Mouse (Mus musculus) cerebellum, postnatal 14 days (tissue): ENCODE results near the gene Zfp64.

Source experiments
- DNase-seq, 2 experiments: peaks; one replicate each; pipeline ENCODE4 v3.0.0; 2021; ENCODE audit warnings: mixed read lengths in 2 of 2

Gene Zfp64

DNA sequence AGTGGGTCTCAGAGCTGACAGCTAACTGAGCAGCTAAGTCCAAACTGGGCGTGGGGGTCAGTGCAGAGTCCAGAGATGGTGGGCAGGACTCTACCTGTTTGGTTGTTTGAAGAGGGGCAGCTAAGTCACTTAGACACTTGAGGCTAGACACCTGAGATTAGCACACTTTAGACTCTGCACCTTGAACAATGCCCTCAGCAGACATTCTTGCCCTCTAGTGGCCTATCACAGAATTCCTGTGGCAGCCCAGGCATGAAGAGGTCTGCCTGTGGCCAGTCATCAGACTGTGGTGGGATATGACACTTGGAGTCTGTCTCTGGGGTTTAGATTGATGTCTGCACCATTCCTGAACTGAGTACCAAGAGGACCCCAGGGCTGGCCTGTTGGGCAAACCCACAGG, 7.7 kb downstream of the Zfp64 start:
- DNase-seq, result no peak

- DNase-seq, result no peak
These were observed 11.4 kb downstream of the Zfp64 start for GRCm38 (mm10) chr2:168944011-168944410.

DNA sequence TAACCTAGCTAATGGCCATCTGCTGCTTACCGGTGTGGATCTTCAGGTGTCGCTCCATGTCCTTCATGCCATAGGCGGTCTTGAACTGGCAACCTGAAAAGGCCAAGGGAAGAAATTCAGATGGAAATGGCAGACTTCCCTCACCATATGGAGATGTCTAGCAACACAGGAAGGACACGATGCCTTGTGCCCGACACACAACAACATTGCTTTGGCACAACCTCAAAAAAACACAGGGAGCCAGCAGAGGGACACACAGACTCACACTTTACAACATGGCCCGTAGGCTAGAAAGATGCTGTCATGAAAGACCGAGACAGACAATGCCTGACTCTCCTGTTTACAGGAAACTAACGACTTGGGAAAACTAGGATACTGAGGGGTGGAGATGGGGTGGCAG, 15.4 kb downstream of the Zfp64 start:
- peak in 1 of 2 experiments; percentile 18 for DNase-seq

DNA sequence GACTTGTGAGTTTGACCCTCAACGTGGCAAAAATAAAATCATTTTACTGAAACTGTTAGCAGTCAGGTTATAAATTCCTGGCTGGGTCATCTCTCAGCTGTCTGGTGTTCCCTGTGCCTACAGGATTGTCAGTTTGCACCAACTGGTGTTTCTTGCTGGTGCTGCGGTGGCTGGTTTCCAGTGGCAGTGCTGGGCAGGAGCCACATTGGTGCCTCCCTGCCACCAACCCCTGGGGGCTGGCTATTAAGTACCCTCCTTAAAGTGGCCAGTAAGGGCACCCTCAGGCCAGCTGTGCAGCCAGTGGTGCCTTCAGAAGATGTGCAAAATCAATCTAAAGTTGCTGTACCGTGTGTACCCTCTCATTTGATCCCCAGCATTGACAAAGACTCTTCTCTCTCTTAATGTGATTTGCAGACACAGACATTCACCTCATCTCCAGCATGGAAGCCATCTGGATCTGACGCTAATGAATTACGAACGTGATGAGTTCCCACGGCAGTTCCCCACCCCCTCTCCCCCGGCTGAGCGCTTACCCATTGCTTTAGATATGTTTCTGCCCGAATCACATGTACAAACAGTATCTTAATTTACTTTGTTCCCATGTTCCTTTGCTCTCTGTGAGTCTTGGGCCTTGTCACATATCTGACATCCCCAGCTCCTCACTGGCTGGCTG, 16.0 kb downstream of the Zfp64 start:
- DNase-seq, result peak; percentile 52

DNA sequence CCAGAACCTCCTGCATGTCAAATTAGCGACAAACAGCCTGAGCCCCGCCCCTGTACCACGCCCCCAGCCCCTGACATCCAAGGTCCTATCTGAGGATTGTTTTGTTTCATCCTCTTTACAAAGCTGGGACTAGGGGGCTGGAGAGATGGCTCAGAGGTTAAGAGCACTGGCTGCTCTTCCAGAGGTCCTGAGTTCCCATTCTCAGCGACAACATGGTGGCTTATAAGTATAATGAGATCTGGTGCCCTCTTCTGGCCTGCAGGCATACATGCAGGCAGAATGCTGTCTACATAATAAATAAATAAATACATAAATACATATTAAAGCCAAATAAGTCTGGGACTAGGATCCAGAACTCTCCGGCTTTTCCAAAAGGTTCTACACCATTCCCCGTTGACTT, 18.5 kb downstream of the Zfp64 start:
- DNase-seq, result no peak

- no peak for DNase-seq
These were observed 20.2 kb downstream of the Zfp64 start for GRCm38 (mm10) chr2:168935165-168935564.

DNA sequence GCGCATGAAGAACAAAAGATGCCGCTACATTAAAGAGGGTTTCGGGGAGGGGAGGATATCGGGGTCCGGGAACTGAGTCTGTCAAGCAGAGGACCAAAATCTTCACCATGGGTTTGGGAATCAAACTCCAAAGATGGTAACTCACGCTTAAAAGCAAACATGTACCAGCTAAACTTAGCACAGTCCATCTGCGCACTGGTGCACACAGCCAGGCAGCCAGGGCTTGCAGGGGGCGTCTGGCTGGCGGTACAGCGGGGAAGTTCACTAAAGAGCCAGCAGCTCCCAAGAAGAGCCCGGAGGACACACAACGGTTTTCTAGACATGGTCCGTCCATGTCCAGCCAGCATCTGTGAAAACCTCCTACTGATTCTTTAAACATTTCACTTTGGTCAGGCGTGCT, 23.7 kb downstream of the Zfp64 start:
- no peak for DNase-seq

DNA sequence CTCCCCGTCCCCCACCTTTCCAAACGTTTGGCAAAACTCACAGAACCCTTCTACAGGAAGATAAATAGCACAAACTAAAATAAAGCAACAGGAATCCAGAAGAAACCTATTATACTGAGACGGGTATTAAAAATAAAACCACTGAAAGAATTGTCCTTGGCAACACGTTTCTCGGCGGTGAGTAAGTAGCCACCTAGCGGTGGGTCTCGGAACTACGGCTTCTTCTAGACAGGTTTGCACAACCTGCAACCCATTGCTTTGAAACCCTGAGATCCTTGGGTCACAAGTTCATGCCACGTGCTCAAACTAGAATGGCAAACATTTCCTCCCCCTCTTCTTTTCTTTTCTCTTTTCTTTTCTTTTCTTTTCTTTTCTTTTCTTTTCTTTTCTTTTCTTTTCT, 25.7 kb downstream of the Zfp64 start:
- peak; percentile 85 to 88 for DNase-seq

- no peak for DNase-seq
These were observed 28.0 kb downstream of the Zfp64 start for GRCm38 (mm10) chr2:168927401-168927800.

DNA sequence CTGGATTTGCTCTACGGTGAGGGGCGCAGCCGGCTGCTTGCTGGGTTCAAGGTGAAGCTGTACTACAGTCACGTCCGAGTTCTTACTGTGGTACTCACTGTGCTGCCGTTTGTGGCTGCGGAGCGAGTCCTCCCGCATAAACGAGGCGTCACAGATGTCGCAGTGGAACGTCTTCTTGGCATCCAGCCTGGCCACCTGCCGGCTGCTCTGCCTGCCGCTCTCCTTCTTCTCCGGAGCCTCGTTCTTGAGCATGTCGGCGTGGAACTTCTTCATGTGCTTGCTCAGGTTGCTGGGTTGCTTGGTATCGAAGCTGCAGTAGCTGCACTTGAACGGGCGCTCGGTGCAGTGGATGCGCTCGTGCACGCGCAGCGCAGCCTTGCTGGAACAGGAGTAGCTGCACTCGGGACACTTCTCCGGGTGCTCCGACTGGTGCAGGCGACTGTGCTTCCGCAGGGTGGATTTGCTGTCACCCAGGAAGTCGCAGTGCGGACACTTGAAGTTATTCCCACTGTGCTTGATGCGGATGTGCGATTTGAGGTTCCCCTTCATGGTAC, 29.1 kb downstream of the Zfp64 start:
- peak; percentile 42 to 58 for DNase-seq

DNA sequence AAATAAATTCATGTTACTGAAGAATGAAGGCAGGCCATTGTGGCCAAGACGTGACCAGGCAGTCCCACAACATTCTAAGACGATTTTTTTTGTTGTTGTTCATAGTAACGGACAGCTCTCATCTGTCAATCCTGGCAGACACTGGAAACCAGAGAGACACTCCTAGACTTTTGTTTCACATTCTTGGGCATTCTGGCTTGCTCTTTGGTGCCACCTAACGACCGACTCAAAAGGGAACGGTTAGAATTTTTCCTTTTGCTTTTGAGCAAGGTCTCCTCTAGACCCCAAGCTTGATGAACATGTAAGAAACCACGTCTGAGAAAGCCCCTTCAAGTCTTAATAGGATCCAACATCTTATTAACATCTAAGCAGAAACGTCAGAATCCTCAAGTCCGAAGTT, 31.7 kb downstream of the Zfp64 start:
- DNase-seq, result peak; percentile 77

DNA sequence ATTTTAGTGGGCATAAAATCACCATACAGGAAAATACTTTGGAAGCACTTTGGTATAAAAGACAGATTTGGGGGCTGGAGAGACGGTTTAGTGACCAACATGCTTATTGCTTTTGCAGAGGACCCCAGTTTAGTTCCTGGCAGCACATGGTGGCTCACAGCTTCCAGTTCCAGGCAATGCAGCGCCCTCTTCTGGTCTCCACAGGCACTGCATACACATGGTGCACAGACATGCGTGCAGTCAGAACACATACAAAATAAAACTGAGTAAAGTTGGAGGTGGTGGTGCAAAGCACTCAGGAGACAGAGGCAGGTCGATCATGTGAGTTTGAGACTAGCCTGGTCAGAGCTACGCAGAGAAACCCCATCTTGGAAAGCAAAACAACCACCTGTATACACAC, 32.9 kb downstream of the Zfp64 start:
- no peak for DNase-seq

DNA sequence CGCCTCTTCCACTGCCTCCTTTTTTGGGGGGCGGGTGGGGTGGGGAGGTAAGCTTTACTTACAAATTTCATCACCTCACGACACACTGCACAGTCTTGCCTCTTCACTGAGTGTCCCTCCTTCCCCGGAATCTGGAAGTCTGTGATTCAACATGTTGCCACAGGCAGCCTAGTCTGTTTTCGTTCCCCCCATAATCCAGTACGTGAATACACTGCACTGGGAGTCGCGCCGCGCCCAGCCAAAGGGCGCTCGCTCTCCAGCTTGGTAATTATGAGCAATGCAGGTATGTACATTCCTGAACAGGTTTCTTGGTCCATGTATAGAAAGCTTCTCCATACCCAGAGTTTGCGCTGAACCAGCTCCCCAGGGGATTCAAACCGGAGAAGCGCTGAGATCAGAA, 35.4 kb downstream of the Zfp64 start:
- no peak for DNase-seq

GRCm38 (mm10) chr2:168912901-168913721, 42.3 kb downstream of the Zfp64 start:
- DNase-seq, result no peak

DNA sequence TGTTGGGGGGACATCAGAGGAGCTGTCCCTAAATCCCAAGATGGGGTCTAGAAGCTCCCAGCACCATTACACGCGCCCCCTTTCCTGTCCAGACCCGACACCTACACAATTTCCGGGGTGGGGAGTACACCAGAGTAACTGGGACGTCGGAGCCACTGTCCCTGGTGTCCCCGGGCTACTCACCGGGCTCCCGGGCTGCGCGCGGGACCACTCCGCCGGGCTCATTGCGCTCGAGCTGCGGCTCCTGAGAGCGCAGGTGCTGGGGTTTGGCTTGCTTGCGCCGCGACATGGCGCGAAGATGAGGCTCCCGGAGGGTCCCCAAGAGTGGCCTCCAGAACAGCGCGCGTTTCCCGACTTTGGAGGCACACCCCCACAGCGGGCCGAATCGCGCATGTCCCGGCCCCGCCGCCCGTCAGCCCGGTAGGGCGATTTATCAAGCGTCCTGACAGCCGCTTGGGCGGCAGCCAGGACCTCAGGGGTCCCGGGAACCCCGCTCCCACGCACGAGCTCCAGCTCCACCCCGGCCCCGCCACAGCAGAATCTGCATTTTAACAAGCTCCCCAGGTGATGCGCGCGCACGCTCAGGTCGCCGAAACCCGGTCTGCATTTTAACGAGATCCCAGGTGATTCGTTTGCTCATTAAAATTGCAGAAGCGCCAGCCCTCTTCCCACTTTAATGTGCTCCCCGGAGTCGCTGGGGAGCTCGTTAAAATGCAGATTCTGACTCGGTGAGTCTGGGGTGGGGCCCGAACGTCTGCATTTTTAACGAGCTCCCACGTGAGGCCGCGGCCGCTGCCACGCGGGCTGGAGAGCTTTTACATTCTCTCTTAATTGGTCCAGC, 43.1 kb downstream of the Zfp64 start:
- peak; percentile 58 to 59 for DNase-seq

DNA sequence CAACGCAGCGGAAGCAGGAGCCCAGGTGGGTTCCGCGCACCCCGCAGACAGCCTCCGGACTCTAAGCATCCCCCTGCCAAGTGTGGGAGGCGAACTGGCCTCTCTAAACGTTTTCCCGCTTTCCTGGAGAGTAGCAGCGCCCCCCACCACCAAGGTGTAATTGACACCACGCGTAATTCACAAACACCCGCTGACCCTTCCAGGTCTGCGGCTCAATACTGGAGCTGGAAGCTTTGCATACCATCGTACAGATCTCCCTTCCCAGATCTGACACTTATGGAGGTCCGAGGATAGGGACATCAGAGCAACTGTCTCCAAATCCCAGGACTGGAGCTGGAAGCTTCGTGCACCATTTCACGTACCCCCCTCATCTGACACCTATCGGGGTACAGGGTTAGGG, 43.9 kb downstream of the Zfp64 start:
- peak; percentile 25 to 36 for DNase-seq

DNA sequence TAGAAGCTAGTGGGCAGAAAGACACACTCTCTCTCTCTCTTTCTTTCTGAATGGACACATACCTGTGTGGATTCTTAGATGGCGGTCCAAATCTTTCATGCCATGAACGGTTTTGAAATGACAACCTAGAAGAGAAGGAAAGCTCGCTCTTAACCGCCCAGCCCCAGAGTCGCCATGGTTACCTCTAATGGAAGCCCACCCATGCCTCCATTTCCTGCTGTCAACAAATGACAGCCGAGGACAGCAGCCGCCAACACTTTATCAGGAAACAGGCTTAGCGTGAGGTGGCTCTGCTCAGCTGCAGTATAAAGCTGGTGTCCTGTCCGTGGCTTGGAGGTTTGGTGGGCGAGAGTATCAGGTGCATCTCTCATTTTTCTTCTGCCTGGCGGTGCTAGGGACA, 49.4 kb downstream of the Zfp64 start:
- no peak for DNase-seq

DNA sequence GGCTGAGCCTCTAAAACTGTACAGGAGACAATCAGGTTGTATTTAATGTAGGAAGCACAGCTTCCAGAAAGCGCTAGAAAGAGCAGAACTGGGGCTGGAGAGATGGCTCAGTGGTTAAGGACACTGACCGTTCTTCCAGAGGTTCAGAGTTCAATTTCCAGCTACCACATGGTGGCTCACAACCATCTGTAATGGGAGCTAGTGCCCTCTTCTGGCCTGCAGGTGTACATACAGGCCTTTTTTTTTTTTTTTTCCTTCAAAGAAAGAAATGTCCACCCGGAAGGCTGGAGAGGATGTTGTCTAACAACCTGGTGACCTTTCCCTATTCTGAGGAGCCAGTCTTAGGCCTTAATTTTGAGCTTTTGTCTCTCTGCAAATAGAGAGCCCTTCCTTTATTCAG, 50.5 kb downstream of the Zfp64 start:
- no peak for DNase-seq

- DNase-seq, result peak; percentile 70 to 74
These were observed 51.2 kb downstream of the Zfp64 start for GRCm38 (mm10) chr2:168904188-168904587.

DNA sequence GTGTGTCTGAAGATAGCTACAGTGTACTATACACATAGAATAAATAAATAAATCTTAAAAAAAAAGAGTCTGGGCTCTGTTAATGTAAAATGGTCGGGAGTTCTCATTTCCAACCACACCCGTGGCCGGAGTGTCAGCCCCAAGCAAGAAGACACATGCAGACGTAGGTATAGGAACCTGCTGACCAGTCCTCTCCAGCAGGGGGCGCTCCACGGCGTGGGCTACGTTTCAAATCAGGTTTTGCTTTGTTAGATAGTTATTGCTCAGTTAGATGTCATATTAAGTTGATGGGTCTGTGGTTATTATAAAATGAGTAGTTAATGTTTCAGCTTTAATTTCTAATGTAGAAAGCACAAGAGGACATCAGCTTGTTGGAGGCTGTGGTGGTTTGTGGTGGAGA, 52.8 kb downstream of the Zfp64 start:
- DNase-seq, result peak; percentile 49 to 70

DNA sequence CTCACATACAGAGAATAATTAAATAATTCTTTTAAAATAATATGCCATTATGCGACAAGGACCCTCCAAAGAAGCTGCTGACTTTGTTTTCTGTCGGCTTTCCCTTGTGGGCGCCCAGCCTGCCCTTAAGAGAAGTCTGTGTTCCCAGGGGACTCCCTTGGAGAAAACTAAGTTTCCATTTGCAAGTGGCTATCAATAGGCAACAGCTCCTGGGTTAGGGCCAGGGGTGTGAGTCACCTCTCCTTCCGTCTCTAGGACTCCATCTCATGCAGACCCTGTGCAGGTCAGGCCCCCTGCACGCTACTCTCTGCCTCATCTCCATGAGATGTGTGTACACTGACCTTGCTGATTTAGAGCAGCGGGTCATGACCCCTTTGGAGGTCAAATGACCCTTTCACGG, 57.5 kb downstream of the Zfp64 start:
- no peak for DNase-seq

DNA sequence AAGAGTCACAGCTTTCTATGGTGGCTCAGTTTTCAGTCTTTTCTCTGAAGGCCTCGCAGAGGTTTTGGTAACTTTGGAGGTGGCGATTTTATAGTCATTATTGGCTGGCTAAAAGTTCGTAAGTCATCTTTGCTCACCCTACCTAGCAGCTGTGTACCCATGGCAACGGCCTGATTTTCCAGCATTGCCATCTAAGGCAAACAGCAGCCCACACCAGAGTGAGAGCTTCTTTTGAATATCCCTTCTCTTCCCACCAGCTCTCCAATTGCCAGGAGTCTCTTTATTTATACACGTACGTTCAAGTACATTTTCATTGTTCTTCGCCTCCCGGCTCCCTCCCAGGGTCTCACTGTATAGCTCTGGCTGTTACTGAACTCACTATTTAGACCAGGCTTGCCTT, 59.9 kb downstream of the Zfp64 start:
- DNase-seq, result no peak

DNA sequence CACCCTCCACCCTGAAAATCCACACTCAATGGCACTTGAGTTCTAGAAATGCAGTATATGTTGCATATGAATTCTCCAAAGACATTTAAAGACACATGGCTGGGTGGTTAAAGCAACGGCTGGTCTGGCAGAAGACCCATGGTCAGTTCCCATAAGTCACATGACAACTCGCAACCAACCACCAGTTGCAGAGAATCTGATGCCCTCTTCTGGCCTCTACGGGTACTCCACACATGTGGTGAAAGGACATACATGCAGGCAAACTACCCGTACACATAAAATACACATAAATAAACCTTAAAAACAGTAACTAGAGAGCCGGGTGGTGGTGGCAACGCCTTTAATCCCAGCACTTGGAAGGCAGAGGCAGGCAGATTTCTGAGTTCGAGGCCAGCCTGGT, 60.6 kb downstream of the Zfp64 start:
- no peak for DNase-seq
